Comparison of ENCODE assay signal across 25 mouse cellular contexts in genomic region chr5:52993490-52994282, GRCm38 (mm10). TPM values are rescaled to one million over a fixed set of nuclear protein-coding genes. Genes with fewer than 3 reads are reported as not detected.
A peak's percentile ranks its signal among the peaks of the same experiment; 100 is the strongest.
DNase-seq lines count a peak whose midpoint lies in the region; ATAC-seq and TF ChIP-seq lines count a peak whose summit lies in the region.
"Had no signal": no experiment of that assay in that cellular context is flagged by ENCODE, and none has a peak within 500 bp of the region (broad histone marks: within the 10 kb centered on the region; RNA-seq: fewer than 3 reads in every experiment).

No protein-coding gene starts in this region.

- H3K27me3 ChIP-seq in liver, postnatal 0 days (ENCODE audit: insufficient read depth, low read length): no peaks in the 10 kb centered on the region
- H3K27me3 ChIP-seq: liver, embryonic 12.5 days; midbrain, embryonic 12.5 days; neural tube, embryonic 12.5 days had no signal

- 70% methylated on average over 12 of the region's 12 CpGs for WGBS in liver, postnatal 0 days (ENCODE audit: insufficient replicate concordance)
- WGBS in lung, adult 2 months: 49% methylated on average over 12 of the region's 12 CpGs

- no peak for TF ChIP-seq EP300 in liver, postnatal 0 days (IDR thresholded peaks at IDR 0.05; ENCODE audit: low read depth)

- no peak overlapping the region for H3K9ac ChIP-seq in liver, postnatal 0 days (replicated peaks)
- H3K9ac ChIP-seq: liver, embryonic 12.5 days; midbrain, embryonic 12.5 days; neural tube, embryonic 12.5 days had no signal

- peak overlapping the region; percentile 93; the same call in 1 of the 2 replicates for H3K27ac ChIP-seq in liver, postnatal 0 days (ENCODE audit: low read depth)
- H3K27ac ChIP-seq: embryonic facial prominence, embryonic 10.5 days; kidney, postnatal 0 days; layer of hippocampus, adult 2 months; liver, embryonic 12.5 days; midbrain, embryonic 12.5 days; neural tube, embryonic 12.5 days had no signal

- DNase-seq in liver, postnatal 0 days: no peak
- DNase-seq in liver: no peak
- no peak for DNase-seq in lung, adult 2 months
- peak; percentile 35 for DNase-seq in lung, postnatal 14 days
- no peak for DNase-seq in left cerebral cortex, postnatal 10 days (ENCODE audit: extremely low spot score in 1 of 2, low spot score in 2 of 2)
- no peak for DNase-seq in urinary bladder, adult 18-20 months (ENCODE audit: low spot score in 2 of 2)
- DNase-seq: cerebellum, adult 18-20 months; gastrocnemius, postnatal 10 days; kidney, adult 18-20 months; left cerebral cortex, postnatal 4 days; spleen, adult 18-20 months had no signal

- TF ChIP-seq CTCF in liver, postnatal 0 days (IDR thresholded peaks at IDR 0.05; ENCODE audit: low read depth): no peak
- no peak for TF ChIP-seq CTCF in lung, adult 2 months (IDR thresholded peaks at IDR 0.05; ENCODE audit: insufficient read depth, low read length)

- no peak for ATAC-seq in liver, postnatal 0 days
- ATAC-seq in granulocyte monocyte progenitor cell, adult 5-6 weeks (replicated peaks; ENCODE audit: poor library complexity, severe bottlenecking): no peak
- ATAC-seq: hindbrain, embryonic 16.5 days; liver, embryonic 12.5 days had no signal

- H3K4me3 ChIP-seq in liver, postnatal 0 days (ENCODE audit: low read depth, low read length): no peak overlapping the region
- no peak overlapping the region for H3K4me3 ChIP-seq in lung, adult 2 months (replicated peaks; ENCODE audit: extremely low read depth, low read depth, low read length)
- H3K4me3 ChIP-seq: embryonic facial prominence, embryonic 10.5 days; layer of hippocampus, adult 2 months; liver, embryonic 12.5 days; midbrain, embryonic 12.5 days; neural tube, embryonic 12.5 days had no signal

- H3K36me3 ChIP-seq in liver, postnatal 0 days (replicated peaks; ENCODE audit: insufficient read depth, low read length): no peaks in the 10 kb centered on the region
- H3K36me3 ChIP-seq: embryonic facial prominence, embryonic 10.5 days; liver, embryonic 12.5 days; midbrain, embryonic 12.5 days; neural tube, embryonic 12.5 days had no signal

- intact Hi-C loops in left cerebral cortex, postnatal 10 days (cut with DNase I): no loop called here

- H3K9me3 ChIP-seq in liver, postnatal 0 days (ENCODE audit: low read length): no peaks in the 10 kb centered on the region
- H3K9me3 ChIP-seq: embryonic facial prominence, embryonic 10.5 days; liver, embryonic 12.5 days; midbrain, embryonic 12.5 days; neural tube, embryonic 12.5 days had no signal

- H3K4me1 ChIP-seq in liver, postnatal 0 days (ENCODE audit: insufficient read depth): peaks cover 12% of the 10 kb centered on the region
- H3K4me1 ChIP-seq in lung, adult 2 months (ENCODE audit: control insufficient read depth, insufficient read depth, low read length): 0 out of 2 replicates have a peak, but pooled peaks cover 2% of the 10 kb centered on the region
- H3K4me1 ChIP-seq: liver, embryonic 12.5 days had no signal

- peak; percentile 52; the same call in 1 of the 2 replicates for TF ChIP-seq POLR2A in lung, adult 2 months (IDR thresholded peaks at IDR 0.05; ENCODE audit: borderline replicate concordance, extremely low read depth, low read depth, low read length)

- no peak overlapping the region for H3K4me2 ChIP-seq in liver, postnatal 0 days (ENCODE audit: low read depth, low read length)
- H3K4me2 ChIP-seq: liver, embryonic 12.5 days; midbrain, embryonic 12.5 days; neural tube, embryonic 12.5 days had no signal

RNA-seq across cellular contexts. Expression of gene Slc34a2, which starts 44.2 kb away (rescaled TPM):
- polyA plus RNA-seq in liver, postnatal 0 days (2015; fragmentation: Nextera tagmentation; extraction: Ambion mirVana): 0.35 and 0.54 TPM in 2 replicates
- 1,059 and 1,222 TPM in 2 replicates for polyA plus RNA-seq in lung, adult 2 months (2012; rRNA removed)
- total RNA-seq in left cerebral cortex, postnatal 10 days (2021): not detected
- total RNA-seq in granulocyte monocyte progenitor cell, adult 5-6 weeks (2014; fragmentation: Nextera tagmentation): not detected in 2 replicates
- not detected in 2 replicates for total RNA-seq in granulocyte monocyte progenitor cell, adult 5-6 weeks (2017)
- total RNA-seq: common myeloid progenitor, adult 5-6 weeks; gastrocnemius, postnatal 10 days; hematopoietic stem cell, adult 5-6 weeks; layer of hippocampus, adult 2 months; megakaryocyte progenitor cell, adult 5-6 weeks; monocyte, adult 5-6 weeks had no signal
- polyA plus RNA-seq: forebrain, embryonic 11.5 days; liver, embryonic 12.5 days; midbrain, embryonic 12.5 days; neural tube, embryonic 12.5 days; stomach, embryonic 14.5 days had no signal
